Mouse (Mus musculus) ES-Bruce4 (cell line): ENCODE data around the gene Rab23.

ENCODE experiments used
- CTCF ChIP-seq: IDR thresholded peaks from one replicate; pipeline ENCODE4 v1.8.1; 2011; ENCODE audit warnings: low read depth, low read length
- EP300 ChIP-seq: IDR thresholded peaks from 2 replicates; pipeline ENCODE4 v1.6.1; 2011; ENCODE audit warnings: low read depth, low read length; ENCODE audit not compliant: insufficient read depth
- POLR2A ChIP-seq: IDR thresholded peaks from one replicate; pipeline ENCODE4 v1.8.1; 2011; ENCODE audit warnings: low read length; ENCODE audit not compliant: insufficient read depth

DNA sequence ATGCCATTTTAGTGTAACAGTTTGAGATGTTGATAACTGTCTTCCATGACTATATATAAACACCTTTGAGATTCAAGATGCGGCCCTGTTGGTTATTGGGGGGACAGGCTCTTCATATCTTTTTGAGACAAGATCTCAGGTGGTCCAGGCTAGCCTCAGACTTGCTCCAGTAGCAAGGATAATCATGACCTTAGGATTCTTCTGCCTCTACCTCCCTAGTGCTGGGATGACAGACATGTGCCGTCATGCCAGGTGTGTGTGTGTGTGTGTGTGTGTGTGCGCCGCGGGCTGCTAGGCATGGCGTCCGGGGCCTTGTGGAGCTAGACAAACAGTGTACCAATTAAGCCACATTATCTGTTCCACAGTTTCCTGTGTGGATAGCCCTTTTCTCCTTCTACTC, 1.3 kb downstream of the Rab23 start:
- TF ChIP-seq CTCF (no peak), EP300 (no peak), POLR2A (no peak)
